Mouse (Mus musculus) lung, adult 2 months (tissue): ENCODE measurements around the gene Hamp2.

Experiments
- CTCF ChIP-seq: fragments of 200-500 bp; IDR thresholded peaks from 2 replicates; pipeline ENCODE4 v1.5.1; 2011; ENCODE audit warnings: mild to moderate bottlenecking, low read length, control low read depth; ENCODE audit not compliant: insufficient read depth
- POLR2A ChIP-seq: fragments of 200-500 bp; IDR thresholded peaks from 2 replicates; pipeline ENCODE4 v1.6.1; 2011; ENCODE audit warnings: low read depth, mild to moderate bottlenecking, control low read depth, low read length, borderline replicate concordance; ENCODE audit errors: extremely low read depth

DNA sequence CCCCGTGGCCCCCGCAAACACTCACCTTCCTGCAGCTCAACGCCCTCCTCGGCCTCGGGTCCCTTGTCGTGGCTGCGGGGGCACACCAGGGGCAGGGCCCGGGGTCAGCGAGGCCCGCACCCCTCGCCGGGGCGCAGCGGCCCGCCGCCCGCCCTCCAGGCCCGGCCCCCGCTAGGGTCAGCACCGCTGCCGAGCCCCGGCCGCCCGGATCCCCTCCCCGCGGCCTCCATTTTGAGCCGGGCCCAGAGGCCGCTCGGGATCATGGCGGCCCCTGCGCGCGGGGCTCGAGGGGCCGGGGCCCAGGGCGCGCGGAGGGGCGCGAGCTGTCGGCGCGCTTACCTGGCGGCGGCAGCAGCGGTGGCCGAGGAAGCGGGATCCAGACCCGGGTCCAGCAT, 31.9 kb upstream of the Hamp2 start:
- no peak for TF ChIP-seq POLR2A
- TF ChIP-seq CTCF, result no peak
